Mouse (Mus musculus) MEL (cell line): ENCODE measurements around the gene Ddo. TPM values are rescaled to one million over a fixed set of nuclear protein-coding genes. Genes with fewer than 3 reads are reported as not detected.

Experiments used
- DNase-seq: peaks from one replicate; pipeline ENCODE4 v3.0.0; 2011; ENCODE audit warnings: low read depth, low spot score
- H3K27ac ChIP-seq: 2 replicates; pipeline ENCODE4 v1.5.1; 2012; ENCODE audit warnings: low read depth, mild to moderate bottlenecking, control low read depth, low read length, moderate library complexity; ENCODE audit not compliant: control insufficient read depth
- H3K27me3 ChIP-seq, 2 experiments: fragments of 150-350 bp in 1 of 2; sonication (generic) in 1 of 2; 2 replicates each; pipeline ENCODE4 v1.6.1; 2012; ENCODE audit warnings: low read length in 2 of 2, mild to moderate bottlenecking in 2 of 2, improper control_type of control experiment in 1 of 2, moderate library complexity in 1 of 2; ENCODE audit not compliant: insufficient read depth in 2 of 2, control insufficient read depth in 1 of 2
- H3K36me3 ChIP-seq, 2 experiments: 2 replicates each; pipeline ENCODE4 v1.6.1; 2012 to 2014; ENCODE audit warnings: low read length in 2 of 2, improper control_type of control experiment in 1 of 2, inconsistent platforms in 1 of 2, mild to moderate bottlenecking in 1 of 2; ENCODE audit not compliant: insufficient read depth in 2 of 2, control insufficient read depth in 1 of 2
- H3K4me1 ChIP-seq, 2 experiments: fragments of 150-350 bp in 1 of 2; sonication (generic) in 1 of 2; 2 replicates each; pipeline ENCODE4 v1.6.1; 2012; ENCODE audit warnings: low read length in 2 of 2, improper control_type of control experiment in 1 of 2, mild to moderate bottlenecking in 1 of 2; ENCODE audit not compliant: insufficient read depth in 2 of 2, control insufficient read depth in 1 of 2
- H3K4me3 ChIP-seq, 2 experiments: fragments of 150-350 bp in 1 of 2; sonication (generic) in 1 of 2; 2 replicates each; pipeline ENCODE4 v1.5.1; 2012; ENCODE audit warnings: low read depth in 2 of 2, low read length in 2 of 2, mild to moderate bottlenecking in 2 of 2, moderate library complexity in 2 of 2, control low read depth in 1 of 2, improper control_type of control experiment in 1 of 2; ENCODE audit not compliant: control insufficient read depth in 1 of 2, insufficient read depth in 1 of 2
- H3K79me2 ChIP-seq: 2 replicates; pipeline ENCODE4 v1.6.1; 2012; ENCODE audit warnings: mild to moderate bottlenecking, low read length, moderate library complexity; ENCODE audit not compliant: control insufficient read depth, poor library complexity, insufficient read depth
- H3K9ac ChIP-seq: 2 replicates; pipeline ENCODE4 v1.6.1; 2012; ENCODE audit warnings: low read depth, mild to moderate bottlenecking, control low read depth, low read length, moderate library complexity; ENCODE audit not compliant: control insufficient read depth, poor library complexity, severe bottlenecking
- H3K9me3 ChIP-seq: fragments of 150-350 bp; sonication (generic); replicated peaks from 2 replicates; pipeline ENCODE4 v1.6.1; 2012; ENCODE audit warnings: mild to moderate bottlenecking, low read length, improper control_type of control experiment, moderate library complexity; ENCODE audit not compliant: insufficient read depth
- CTCF ChIP-seq, 3 experiments: IDR thresholded peaks in 2 of 3; conservative IDR thresholded peaks in 1 of 3; 2 replicates each; pipeline ENCODE4 v1.5.1; 2011 to 2012; ENCODE audit warnings: low read length in 3 of 3, low read depth in 2 of 3, mild to moderate bottlenecking in 2 of 3, improper control_type of control experiment in 1 of 3, inconsistent platforms in 1 of 3, mixed read lengths in 1 of 3, moderate library complexity in 1 of 3; ENCODE audit not compliant: control insufficient read depth in 1 of 3, insufficient read depth in 1 of 3, poor library complexity in 1 of 3, severe bottlenecking in 1 of 3
- ELF1 ChIP-seq: IDR thresholded peaks from 2 replicates; pipeline ENCODE4 v1.6.1; 2014; ENCODE audit warnings: low read depth, mild to moderate bottlenecking, inconsistent platforms, low read length, improper control_type of control experiment, moderate library complexity
- MYC ChIP-seq: IDR thresholded peaks from 2 replicates; pipeline ENCODE4 v1.6.1; 2011; ENCODE audit warnings: low read depth, mild to moderate bottlenecking, low read length, improper control_type of control experiment, moderate library complexity
- NELFE ChIP-seq: IDR thresholded peaks from 2 replicates; pipeline ENCODE4 v1.6.1; 2011; ENCODE audit warnings: low read depth, low read length, improper control_type of control experiment
- POLR2AphosphoS5 ChIP-seq: IDR thresholded peaks from 2 replicates; pipeline ENCODE4 v1.6.1; 2012; ENCODE audit warnings: low read depth, borderline replicate concordance, mild to moderate bottlenecking, inconsistent platforms, low read length, moderate library complexity, mixed read lengths
- RAD21 ChIP-seq: IDR thresholded peaks from 2 replicates; pipeline ENCODE4 v1.6.1; 2011; ENCODE audit warnings: mild to moderate bottlenecking, low read depth, low read length, improper control_type of control experiment
- SMC3 ChIP-seq: IDR thresholded peaks from 2 replicates; pipeline ENCODE4 v1.6.1; 2011; ENCODE audit warnings: low read depth, low read length, improper control_type of control experiment
- ZC3H11A ChIP-seq: IDR thresholded peaks from 2 replicates; pipeline ENCODE4 v1.6.1; 2012; ENCODE audit warnings: low read depth, mild to moderate bottlenecking, inconsistent platforms, low read length, improper control_type of control experiment
- ZKSCAN1 ChIP-seq: IDR thresholded peaks from 2 replicates; pipeline ENCODE4 v1.6.1; 2012; ENCODE audit warnings: low read depth, mild to moderate bottlenecking, inconsistent platforms, low read length, improper control_type of control experiment, moderate library complexity
- ZMIZ1 ChIP-seq: IDR thresholded peaks from 2 replicates; pipeline ENCODE4 v1.6.1; 2012; ENCODE audit warnings: low read depth, mild to moderate bottlenecking, inconsistent platforms, low read length, improper control_type of control experiment, moderate library complexity
- polyA plus RNA-seq, 2 experiments: library from polyadenylated mRNA; stranded (reverse) in 1 of 2; unstranded in 1 of 2; fragments of >175 nt in 1 of 2; fragments of >200 nt in 1 of 2; gene quantifications; 2 replicates each; pipeline versions ENCODE4 v1.2.1 to v1.2.4; 2012; ENCODE audit warnings: low replicate concordance in 2 of 2, low read depth in 1 of 2; ENCODE audit not compliant: insufficient read length in 2 of 2, insufficient read depth in 1 of 2, missing spikeins in 1 of 2
- total RNA-seq: library from RNA; depleted of rRNA; stranded (reverse); fragments of 300-350 nt; gene quantifications from 2 replicates; pipeline ENCODE4 v1.2.3, GENCODE M21; 2012

Ddo gene
- total and polyA plus RNA-seq, 3 experiments, result 0.04 TPM; not detected in 2

- no peak for DNase-seq
- no peaks in the 10 kb centered on the region; a peak in 1 of 4 replicates for H3K4me1 ChIP-seq
- H3K27me3 ChIP-seq, result no peaks in the 10 kb centered on the region; a peak in 1 of 4 replicates
- H3K4me3 ChIP-seq, result no peak overlapping the region
- TF ChIP-seq POLR2AphosphoS5 (no peak), ELF1 (no peak), MYC (no peak)
- no peaks in the 10 kb centered on the region for H3K36me3 ChIP-seq
- H3K9ac ChIP-seq, result no peak overlapping the region
- H3K79me2 ChIP-seq, result no peaks in the 10 kb centered on the region
- no peaks in the 10 kb centered on the region for H3K9me3 ChIP-seq
- no peak overlapping the region for H3K27ac ChIP-seq
Observed at GRCm38 (mm10) chr10:40648776-40649175, 19.0 kb downstream of the Ddo start.

DNA sequence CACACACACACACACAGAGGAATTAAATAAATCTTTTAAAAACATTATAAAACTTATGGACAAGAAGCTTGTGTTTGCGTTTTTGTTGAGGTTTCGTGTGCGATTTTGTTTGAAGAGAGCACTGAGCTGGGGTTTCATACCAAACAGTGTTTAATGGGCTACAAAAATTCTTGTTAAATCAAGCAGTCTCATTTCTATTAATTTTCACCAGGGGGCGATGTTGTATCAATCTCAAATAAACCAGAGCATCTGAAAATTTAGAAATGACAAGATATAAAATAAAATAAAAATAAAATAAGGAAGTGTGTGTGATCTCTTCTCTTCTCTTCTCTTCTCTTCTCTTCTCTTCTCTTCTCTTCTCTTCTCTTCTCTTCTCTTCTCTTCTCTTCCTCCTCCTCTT is 19.8 kb downstream of the Ddo start:
- TF ChIP-seq CTCF (IDR thresholded peaks at IDR 0.05 in 2 of 3, conservative IDR thresholded peaks at IDR 0.05 in 1 of 3; ENCODE audit: control insufficient read depth in 1 of 3, insufficient read depth in 1 of 3, low read depth in 2 of 3, low read length in 3 of 3, poor library complexity in 1 of 3, severe bottlenecking in 1 of 3) (peak; percentile 21 to 61 (median 28); a peak in 5 of 6 replicates), RAD21 (peak; percentile 78), ZKSCAN1 (no peak), ZMIZ1 (no peak), ZC3H11A (peak; percentile 50), SMC3 (peak; percentile 60)
- peak; percentile 49 for DNase-seq
- Histone ChIP-seq H3K27me3 (no peaks in the 10 kb centered on the region; a peak in 1 of 4 replicates), H3K9ac (no peak overlapping the region), H3K9me3 (no peaks in the 10 kb centered on the region), H3K36me3 (no peaks in the 10 kb centered on the region), H3K79me2 (no peaks in the 10 kb centered on the region), H3K27ac (no peak overlapping the region), H3K4me3 (no peak overlapping the region), H3K4me1 (no peaks in the 10 kb centered on the region; a peak in 1 of 4 replicates)

- Histone ChIP-seq H3K4me1 (no peaks in the 10 kb centered on the region; a peak in 1 of 4 replicates), H3K9me3 (no peaks in the 10 kb centered on the region), H3K9ac (no peak overlapping the region), H3K27me3 (no peaks in the 10 kb centered on the region; a peak in 1 of 4 replicates), H3K4me3 (no peak overlapping the region), H3K27ac (no peak overlapping the region), H3K79me2 (no peaks in the 10 kb centered on the region), H3K36me3 (no peaks in the 10 kb centered on the region)
- no peak for DNase-seq
- no peak for TF ChIP-seq NELFE
Observed at GRCm38 (mm10) chr10:40651676-40652075, 21.9 kb downstream of the Ddo start.
